Mouse (Mus musculus) cerebellum, adult 11 months (tissue): ENCODE measurements at regions not wholly inside any gene's neighbourhood (a gene's known extent, or its start where the extent isn't known, plus 50 kb on each side); places are given as distances from the start of the nearest gene placed in this dataset.

Experiments
- DNase-seq: peaks from one replicate; pipeline ENCODE4 v3.0.0; 2022

GRCm38 (mm10) chrY:43772246-43772645 lies 492.0 kb downstream of the Gm21739 start:
- peak; percentile 0 for DNase-seq
